Mouse (Mus musculus): ENCODE measurements at regions not wholly inside any gene's neighbourhood (a gene's known extent, or its start where the extent isn't known, plus 50 kb on each side); places are given as distances from the start of the nearest gene placed in this dataset.

DNA sequence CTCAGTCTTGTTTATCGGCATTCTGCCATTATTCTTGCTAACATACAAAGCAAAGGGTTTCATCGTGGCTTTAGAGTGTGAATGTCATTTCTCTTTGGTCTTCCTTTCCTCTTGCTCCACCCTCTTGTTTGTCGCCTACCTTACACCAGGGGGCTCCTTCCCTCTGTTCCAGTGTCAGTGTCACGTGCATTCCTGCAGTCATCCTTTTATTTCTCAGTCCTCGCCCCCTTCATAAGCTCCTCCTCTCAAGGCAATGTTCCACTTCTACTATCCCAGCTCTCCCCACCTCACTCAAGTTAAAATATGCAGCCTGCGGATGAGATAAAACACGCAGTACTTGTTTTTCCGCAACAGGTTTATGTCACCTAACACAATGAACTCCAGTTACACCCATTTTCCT is 489.8 kb upstream of the Arpp21 start:
- in situ Hi-C loops (cut with MseI, MboI) = no loop called here

DNA sequence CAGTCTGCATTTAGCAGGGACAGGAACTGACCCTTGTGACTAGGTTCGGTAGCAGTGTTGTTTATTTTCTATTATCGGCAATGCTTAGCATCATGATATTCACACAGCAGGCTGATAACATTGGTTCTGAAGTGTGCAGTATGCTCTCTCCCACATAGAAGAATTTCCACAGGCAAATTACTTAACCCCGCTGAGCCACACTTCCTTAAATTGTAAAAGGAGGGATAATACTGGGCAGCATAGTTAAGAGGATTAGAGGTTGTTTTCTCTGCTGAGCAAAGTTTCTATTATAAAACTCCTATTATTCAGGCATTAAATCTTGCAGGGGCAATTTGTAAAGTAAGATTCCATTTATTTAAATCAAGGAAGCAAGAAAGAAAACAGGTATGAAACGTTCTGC is 489.4 kb upstream of the Arpp21 start:
- in situ Hi-C loops (cut with MseI, MboI) = no loop called here

DNA sequence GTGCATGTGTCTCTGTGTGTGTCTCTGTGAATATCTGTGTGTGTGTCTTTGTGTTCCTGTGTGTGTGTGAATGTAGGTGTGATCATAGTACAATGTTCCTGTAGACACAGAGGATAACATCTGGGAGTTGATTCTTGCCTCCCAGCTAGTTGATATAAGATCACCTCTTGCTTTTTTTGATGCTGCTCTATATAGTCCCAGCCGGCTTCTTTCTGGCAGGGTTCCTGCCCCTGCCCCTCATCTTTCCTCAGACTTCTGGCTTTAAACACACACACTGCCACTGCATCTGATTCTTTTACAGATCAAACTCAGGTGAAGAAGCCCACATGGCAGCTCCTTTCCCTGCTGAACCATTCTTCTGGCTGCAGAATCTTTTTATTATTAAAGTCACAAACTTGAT is 487.6 kb upstream of the Arpp21 start:
- in situ Hi-C loops (cut with MseI, MboI) = no loop called here

DNA sequence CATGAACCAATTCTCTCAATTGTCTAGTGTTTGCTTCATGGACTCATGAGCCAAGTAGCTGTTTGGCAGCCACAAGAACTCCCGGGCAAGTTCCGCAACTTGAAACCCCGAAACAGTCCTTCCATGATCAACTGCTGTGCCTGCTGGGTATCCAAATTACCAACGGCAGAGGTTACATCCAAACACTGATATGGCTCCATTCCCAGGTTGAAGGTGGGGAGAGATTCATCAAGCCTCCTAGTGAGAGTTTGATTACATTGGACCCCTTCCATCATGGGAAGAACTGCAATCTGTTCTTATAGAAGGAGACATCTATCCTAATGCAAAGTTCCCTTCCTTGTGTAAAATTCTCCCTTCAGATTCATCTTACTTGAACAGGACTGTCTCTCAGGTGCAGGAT is 486.8 kb upstream of the Arpp21 start:
- in situ Hi-C loops (cut with MseI, MboI) = no loop called here

DNA sequence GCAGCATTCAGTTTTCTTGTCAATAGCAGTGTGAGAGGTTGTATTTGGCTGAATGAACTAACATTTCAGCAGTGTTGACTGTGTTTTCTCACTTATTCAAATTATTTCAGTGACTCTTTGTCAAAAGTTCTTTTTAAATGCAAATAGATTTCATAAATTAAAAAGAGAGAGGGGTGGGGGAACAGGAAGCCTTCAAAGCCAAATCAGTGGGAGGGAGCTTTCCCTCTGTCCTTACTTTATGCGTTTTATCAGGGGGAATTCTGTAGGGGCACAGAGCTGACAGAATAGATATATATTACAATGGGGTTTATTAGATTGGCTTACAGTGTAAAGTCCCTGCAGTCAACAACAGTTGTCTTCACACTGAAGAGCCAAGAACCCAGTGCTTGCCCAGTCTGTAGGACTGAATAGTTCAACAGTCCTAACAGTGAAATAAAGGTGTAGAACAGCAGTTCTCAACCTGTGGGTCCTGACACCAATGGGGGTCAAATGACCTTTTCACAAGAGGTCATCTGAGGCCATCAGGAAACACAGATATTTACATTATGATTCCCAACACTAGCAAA is 479.5 kb upstream of the Arpp21 start:
- in situ Hi-C loops (cut with MseI, MboI) = no loop called here

DNA sequence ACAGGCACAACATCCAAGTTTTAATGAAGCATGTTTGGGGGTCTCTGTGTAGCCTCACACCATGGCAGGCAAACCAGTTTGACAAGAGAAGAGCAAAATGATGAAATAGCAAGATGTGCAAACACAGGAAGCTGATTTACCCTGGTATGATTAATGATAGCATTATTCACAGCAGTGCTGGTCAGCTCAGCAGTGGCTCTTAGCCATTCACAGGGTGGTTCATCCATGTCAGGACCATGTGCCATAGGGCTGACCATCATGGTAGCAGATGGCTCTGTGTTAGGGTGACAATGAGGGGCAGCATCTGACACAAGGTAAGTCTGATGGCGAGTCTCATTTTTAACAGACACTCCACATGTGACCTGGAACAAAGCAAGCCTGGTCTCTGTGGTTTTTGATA is 443.1 kb upstream of the Arpp21 start:
- in situ Hi-C loops (cut with MseI, MboI) = no loop called here

DNA sequence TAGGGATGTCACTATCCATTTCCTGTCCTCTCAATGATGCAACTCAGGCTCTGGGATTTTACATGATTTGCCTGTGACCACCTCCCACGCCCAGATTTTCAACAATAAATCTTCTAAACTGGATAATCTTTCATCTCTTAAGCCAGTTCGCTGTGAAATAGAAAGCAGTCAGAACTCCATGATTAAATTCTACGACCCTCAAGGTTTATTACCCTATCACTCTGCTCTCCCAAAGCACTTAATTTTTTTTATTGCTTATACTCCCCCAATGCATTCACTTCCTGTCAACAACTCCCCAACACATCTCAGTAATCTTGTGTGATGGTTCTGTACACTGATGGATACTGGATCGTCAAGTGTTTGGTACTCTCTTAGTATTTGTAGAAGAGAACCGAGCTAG is 439.5 kb upstream of the Arpp21 start:
- in situ Hi-C loops (cut with MseI, MboI) = no loop called here
